Mouse (Mus musculus) gonadal fat pad, adult 2 months (tissue): ENCODE data around the gene Zfp420. TPM values are rescaled to one million over a fixed set of nuclear protein-coding genes. Genes with fewer than 3 reads are reported as not detected.
"Not testable (repeated sequence)": the region's sequence is repeated elsewhere in the genome, so short reads cannot be mapped to it uniquely, and the experiment has no call there.

Source experiments
- DNase-seq: peaks from one replicate; pipeline ENCODE4 v3.0.0-alpha.2; 2012; ENCODE audit warnings: low read depth
- polyA plus RNA-seq: library from polyadenylated mRNA; depleted of rRNA; stranded (reverse); fragments of >200 nt; gene quantifications from 2 replicates; pipeline ENCODE4 v1.2.3, GENCODE M21; 2012; rRNA removed

The Zfp420 gene
- 2.0 and 2.1 TPM in 2 replicates for polyA plus RNA-seq

DNA sequence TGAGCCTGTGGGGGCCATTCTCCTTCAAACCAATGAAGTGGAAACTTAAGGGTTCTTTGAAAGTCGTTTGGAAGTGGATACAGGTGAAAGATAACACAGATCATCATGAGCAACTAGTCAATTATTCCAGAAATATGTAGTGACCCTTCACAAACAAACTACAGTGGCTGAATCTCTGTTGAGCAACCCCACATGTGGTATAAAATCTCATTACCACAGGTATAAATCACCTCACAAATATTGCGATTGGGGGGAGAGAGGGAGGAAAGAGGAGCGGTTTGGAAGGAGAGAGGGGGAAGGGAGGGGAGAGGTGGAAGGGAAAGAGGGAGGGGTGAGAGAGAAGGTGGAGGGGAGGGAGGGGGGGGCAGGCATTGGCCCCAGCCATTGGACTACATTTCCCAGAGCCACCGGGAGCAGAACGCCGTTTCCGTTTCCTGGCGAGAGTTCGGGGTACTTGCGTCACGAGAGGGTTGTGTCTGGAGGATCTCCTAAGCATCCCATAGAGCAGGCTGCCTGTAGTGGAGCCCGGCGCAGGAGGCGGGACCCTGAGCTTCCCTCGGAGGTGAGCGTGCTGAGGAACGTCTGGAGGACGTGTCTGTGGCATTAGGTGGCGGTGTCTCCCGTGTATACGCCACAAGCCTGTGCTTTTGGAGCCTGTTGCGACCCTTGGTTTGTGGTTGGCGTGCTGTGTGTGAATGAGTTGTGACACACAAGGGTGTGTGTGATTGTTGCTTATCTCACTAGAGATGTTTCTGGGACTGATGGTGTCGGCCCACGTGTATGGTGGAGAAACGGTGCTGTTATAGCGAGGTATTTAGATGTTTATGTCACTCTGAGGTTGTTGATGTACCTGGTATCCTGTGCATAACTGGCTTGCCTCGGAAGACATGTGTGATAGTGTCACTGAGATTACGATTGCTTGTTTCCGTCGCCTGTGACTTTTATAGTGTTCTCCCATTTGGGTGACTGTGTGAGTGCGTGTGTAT, at the start of gene Zfp420:
Zfp420 (plus strand) TSS at position 448 of the 986 bp plus-strand sequence.
- peak; percentile 37 for DNase-seq

- DNase-seq = no peak
Observed at GRCm38 (mm10) chr7:29812244-29812643, 47.5 kb upstream of the Zfp420 start.

DNA sequence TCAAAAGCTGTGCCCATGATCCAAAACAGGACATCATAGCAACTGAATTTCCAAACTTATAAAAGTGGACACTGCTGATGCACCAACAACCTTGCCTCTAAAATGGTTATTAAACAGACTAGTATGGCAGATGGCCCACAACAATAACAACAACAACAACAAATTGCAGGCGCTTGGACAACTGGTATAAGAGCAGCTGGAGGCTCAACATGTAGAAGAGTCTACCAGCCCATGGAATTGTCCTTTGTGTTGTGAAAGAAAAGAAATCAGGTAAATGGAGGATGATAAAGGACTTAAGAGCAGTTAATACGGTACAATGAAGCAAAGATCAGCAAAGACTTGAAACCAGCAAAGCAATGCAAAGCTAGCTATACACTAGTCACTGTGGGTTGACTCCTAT, 45.4 kb upstream of the Zfp420 start:
- no peak for DNase-seq

DNA sequence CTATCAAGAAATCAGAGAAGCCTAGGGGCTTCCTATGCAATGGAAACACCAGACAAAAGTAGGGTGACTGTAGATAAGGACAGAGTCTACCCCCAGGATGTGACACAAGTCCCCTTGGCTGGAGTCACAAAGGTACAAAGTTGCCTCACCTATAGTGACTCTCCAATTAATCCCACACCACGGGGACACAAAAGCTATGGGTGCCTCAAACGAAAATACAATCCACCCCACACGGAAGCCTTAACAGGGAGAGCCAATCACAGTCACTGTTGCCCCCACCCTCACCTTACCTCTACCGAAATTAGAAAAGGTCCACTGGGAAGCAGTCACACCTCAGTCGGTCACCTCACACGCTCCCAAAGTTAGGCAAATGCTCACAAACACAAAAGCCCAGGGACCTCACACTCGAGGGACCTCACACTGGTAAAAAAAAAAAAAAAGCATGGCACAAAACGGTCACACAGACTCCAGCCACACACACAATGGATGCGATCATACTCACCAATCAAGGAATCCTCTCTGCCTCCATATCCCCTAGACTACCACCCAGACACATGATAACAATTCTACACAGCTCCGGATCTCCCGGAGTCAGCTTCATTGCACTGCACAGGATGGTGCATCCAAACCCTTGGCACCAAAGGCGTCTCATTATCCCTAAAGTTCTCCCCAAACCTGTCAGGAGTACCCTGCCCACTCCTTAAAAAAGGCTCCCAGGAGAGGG, 44.6 kb upstream of the Zfp420 start:
- no peak for DNase-seq

- DNase-seq = peak; percentile 77
Observed at GRCm38 (mm10) chr7:29815910-29816429, 43.8 kb upstream of the Zfp420 start, which contains the start of gene Zfp790. TSS of gene Zfp790 (plus strand) at chr7:29816114.

- peak; percentile 68 for DNase-seq
Observed at GRCm38 (mm10) chr7:29818619-29819254, 41.0 kb upstream of the Zfp420 start.

- no peak for DNase-seq
Observed at GRCm38 (mm10) chr7:29828001-29828400, 31.8 kb upstream of the Zfp420 start.

DNA sequence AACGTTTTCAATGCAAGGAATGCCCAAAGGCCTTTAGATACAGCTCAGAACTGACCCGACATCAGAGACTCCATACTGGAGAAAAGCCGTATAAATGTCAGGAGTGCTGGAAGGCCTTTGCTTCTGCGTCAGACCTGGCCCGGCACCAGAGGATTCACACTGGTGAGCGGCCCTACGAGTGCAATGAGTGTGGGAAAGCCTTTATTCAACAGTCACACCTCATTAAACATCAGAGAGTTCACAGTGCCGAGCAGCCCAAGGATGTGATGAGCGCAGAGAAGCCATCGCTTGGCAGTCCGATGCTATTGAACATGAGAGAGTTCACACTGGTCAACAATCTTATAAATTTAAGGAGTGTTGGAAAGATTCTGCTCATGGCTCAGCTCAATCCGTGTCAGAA, 30.0 kb upstream of the Zfp420 start:
- no peak for DNase-seq

GRCm38 (mm10) chr7:29836816-29837215, 23.0 kb upstream of the Zfp420 start:
- no peak for DNase-seq

GRCm38 (mm10) chr7:29839256-29839655, 20.5 kb upstream of the Zfp420 start:
- DNase-seq = no peak

DNA sequence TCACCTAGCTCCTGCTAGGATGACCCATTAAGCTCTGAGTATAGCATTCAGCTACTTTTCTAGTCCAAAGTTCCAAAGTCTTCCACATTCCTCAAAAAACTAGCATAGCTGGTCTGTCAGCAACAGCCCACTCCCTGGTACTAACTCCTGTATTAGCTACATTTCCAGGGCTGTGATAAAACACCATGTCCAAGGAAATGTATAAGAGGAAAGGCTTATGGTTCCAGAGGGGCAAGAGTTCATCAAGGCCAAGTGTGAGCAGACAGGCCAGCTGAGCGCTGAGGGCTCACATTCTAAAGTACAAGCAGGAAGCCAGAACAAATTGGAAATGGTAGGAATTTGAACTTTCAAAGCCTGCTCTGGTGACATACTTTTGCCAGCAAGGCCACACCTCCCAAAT, 17.7 kb upstream of the Zfp420 start:
- no peak for DNase-seq

GRCm38 (mm10) chr7:29844616-29845015, 15.2 kb upstream of the Zfp420 start:
- no peak for DNase-seq

DNA sequence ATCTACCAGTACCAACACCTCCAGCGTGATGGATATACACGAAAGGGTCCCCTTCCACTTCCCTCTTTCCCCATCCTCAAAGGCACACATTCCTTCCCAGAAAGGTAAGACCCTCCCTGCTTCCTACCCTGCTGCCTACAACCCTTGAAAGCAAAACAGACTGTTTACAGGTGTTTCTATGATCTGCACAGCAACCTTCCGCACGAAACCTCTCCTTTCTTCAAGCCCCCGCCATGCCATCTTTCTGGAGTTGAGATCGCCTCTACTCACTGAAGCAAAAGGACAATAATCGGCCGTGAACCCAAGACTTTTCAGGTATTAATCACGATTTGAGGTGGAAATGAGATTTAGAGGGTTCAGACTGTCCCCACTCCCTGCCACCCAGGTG, 7.0 kb upstream of the Zfp420 start:
- DNase-seq = no peak

DNA sequence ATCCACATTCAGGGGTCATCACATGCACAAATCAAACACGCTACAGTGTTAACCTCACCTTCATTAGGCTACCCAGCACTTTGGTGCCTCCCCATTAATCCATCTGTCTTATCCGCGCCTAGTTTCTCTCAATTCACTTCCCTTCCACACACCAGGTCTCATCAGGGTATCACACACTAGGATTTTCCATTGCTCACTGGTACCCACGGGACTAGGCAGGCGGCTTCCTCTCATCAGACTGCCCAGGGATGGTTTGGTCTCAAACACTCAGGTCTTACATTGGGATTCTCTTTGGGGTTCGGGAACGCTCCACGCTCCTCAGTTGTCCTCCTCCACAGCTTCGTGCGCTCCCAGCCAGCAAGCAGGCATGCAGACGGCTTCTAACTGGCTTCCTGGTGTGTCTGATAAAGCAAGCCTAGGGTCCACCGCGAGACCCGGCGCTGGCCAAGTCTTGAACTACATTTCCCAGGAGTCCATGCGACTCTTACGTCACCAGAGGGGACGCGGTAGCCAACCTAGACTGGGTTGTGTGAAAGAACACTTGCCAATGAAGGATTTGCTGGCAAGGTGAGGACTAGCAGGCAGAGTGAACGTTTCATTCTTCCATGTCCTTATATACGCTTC, 6.4 kb upstream of the Zfp420 start, which contains the start of gene Zfp940:
Zfp940 (minus strand) TSS at position 451 of the 624 bp plus-strand sequence.
- DNase-seq = peak; percentile 34

- DNase-seq = no peak
Observed at GRCm38 (mm10) chr7:29861660-29862059, 1.9 kb downstream of the Zfp420 start.

DNA sequence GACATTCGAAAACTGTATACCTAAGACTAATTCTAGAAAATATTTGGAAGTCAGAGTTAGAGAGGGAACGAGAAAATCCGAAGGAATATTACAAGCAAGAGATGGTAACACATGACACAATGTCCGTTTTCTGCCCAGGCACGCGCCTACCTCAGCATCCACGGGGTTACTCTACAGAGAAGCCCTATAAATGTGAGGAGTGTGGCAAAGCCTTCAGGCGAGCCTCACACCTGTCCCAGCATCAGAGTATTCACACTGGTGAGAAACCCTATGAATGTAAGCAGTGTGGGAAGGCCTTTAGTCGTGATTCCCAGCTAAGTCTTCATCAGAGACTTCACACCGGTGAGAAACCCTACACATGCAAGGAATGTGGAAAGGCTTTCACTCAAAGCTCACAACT, 14.5 kb downstream of the Zfp420 start:
- no peak for DNase-seq

GRCm38 (mm10) chr7:29877561-29877960, 17.8 kb downstream of the Zfp420 start:
- DNase-seq = not testable (repeated sequence)

DNA sequence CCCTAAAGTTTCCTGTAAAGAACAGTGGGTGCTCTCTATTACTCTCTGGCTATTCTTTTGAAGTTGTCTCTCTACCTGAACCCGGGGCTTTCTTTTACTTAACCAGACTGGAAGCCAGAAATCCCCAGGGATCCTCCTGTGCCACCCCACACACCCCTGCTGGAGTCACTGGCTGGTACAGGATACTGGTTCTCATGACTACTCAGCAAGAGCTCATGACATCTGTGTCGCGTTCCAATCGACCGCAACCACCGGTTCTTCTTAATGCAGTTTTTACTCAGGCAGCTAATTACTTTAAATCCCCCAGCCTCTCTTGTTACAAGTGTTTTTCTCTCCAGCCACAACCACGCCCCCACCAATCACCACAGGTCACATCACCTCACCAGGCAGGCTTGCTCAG, 20.3 kb downstream of the Zfp420 start:
- no peak for DNase-seq

GRCm38 (mm10) chr7:29880916-29881315, 21.1 kb downstream of the Zfp420 start:
- DNase-seq = no peak

DNA sequence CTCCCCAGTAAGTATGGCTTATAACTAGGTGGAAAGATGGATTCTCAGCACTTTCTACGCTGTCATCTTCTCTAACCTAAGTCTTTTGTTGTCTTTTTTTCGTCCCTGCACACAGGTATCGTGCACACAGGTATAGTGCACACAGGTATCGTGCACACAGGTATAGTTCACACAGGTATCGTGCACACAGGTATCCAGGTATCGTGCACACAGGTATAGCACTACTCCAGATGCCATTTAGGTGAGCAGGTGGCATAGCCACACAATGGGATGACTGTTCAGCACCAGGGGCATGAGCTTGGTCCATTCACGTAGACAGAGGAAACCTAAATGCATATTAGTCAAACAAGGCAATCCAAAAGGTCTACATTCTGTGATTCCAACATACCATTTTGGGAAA, 30.7 kb downstream of the Zfp420 start:
- no peak for DNase-seq

DNA sequence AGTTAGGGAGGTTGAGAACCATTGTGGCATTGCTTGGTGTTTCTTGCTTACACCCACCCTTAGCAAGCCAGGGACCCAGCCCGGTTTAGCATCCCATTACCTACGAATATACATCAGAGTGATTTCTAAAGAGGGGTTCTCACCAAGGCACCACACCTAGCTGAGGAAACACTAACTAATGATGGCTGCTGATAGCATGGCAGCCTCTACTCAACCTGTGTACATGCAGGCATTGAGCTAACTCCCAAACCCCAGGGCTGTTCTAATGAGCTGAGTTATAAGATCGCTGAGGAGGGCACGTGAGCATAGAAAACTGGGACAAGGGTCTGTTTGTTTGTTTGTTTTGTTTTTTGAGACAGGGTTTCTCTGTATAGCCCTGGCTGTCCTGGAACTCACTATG, 33.0 kb downstream of the Zfp420 start:
- no peak for DNase-seq
